Mouse (Mus musculus) cerebellum, adult 2 months (tissue): ENCODE data around the gene Arhgef12. TPM values are rescaled to one million over a fixed set of nuclear protein-coding genes. Genes with fewer than 3 reads are reported as not detected.
A peak's percentile ranks its signal among the peaks of the same experiment; 100 is the strongest.

Experiments used
- DNase-seq, 2 experiments: peaks; one replicate each; pipeline ENCODE4 v3.0.0; 2021
- H3K27ac ChIP-seq: fragments of 200-500 bp; 2 replicates; pipeline ENCODE4 v1.5.1; 2012; ENCODE audit warnings: low read length, control low read depth, inconsistent platforms; ENCODE audit not compliant: insufficient read depth
- H3K27me3 ChIP-seq: fragments of 200-500 bp; 2 replicates; pipeline ENCODE4 v1.6.1; 2012; ENCODE audit warnings: inconsistent platforms, mild to moderate bottlenecking, low read length, moderate library complexity; ENCODE audit not compliant: control insufficient read depth, insufficient read depth
- H3K4me1 ChIP-seq: fragments of 200-500 bp; 2 replicates; pipeline ENCODE4 v1.6.1; 2011; ENCODE audit warnings: low read length; ENCODE audit not compliant: control insufficient read depth, insufficient read depth
- H3K4me3 ChIP-seq: fragments of 200-500 bp; replicated peaks from 2 replicates; pipeline ENCODE3; 2011; ENCODE audit warnings: mild to moderate bottlenecking, low read depth, low read length, control low read depth; ENCODE audit not compliant: insufficient read depth
- CTCF ChIP-seq: fragments of 200-500 bp; IDR thresholded peaks from 2 replicates; pipeline ENCODE4 v1.5.1; 2011; ENCODE audit warnings: low read depth, mild to moderate bottlenecking, control low read depth, low read length, moderate library complexity, borderline replicate concordance; ENCODE audit not compliant: insufficient read depth
- POLR2A ChIP-seq: fragments of 200-500 bp; IDR thresholded peaks from 2 replicates; pipeline ENCODE4 v1.6.1; 2011; ENCODE audit warnings: low read length, control low read depth, borderline replicate concordance; ENCODE audit not compliant: insufficient read depth
- WGBS: fragments of 180-500 bp; shearing (Covaris S2); methylation state at CpG from one replicate; pipeline ENCODE4 v1.1.7; 2018; 5-methylcytosine and 5-hydroxymethylcytosine counted together
- polyA plus RNA-seq: library from polyadenylated mRNA; depleted of rRNA; stranded (reverse); fragments of >200 nt; gene quantifications from 2 replicates; pipeline ENCODE4 v1.2.3, GENCODE M21; 2012

Gene Arhgef12
- polyA plus RNA-seq, 1 experiment: 61.0 TPM

- 18% methylated on average over 7 of the region's 7 CpGs for WGBS
- TF ChIP-seq CTCF (no peak), POLR2A (no peak)
- H3K4me3 ChIP-seq: no peak overlapping the region
- H3K4me1 ChIP-seq: no peaks in the 10 kb centered on the region; the same call in 1 of the 2 replicates
- DNase-seq: peak in 1 of 2 experiments; percentile 52
- H3K27ac ChIP-seq: no peak overlapping the region
- H3K27me3 ChIP-seq: no peaks in the 10 kb centered on the region
Measured at GRCm38 (mm10) chr9:43083441-43084055, 23.5 kb downstream of the Arhgef12 start.

- H3K27ac ChIP-seq: no peak overlapping the region
- TF ChIP-seq CTCF (no peak), POLR2A (no peak)
- no peaks in the 10 kb centered on the region for H3K27me3 ChIP-seq
- DNase-seq: no peak
- H3K4me1 ChIP-seq: no peaks in the 10 kb centered on the region
- H3K4me3 ChIP-seq: no peak overlapping the region
- 90% methylated on average over 3 of the region's 3 CpGs for WGBS
Measured at GRCm38 (mm10) chr9:43078711-43079110, 28.3 kb downstream of the Arhgef12 start.

GRCm38 (mm10) chr9:43076163-43076562 is 30.9 kb downstream of the Arhgef12 start:
- Histone ChIP-seq H3K27ac (no peak overlapping the region), H3K4me3 (no peak overlapping the region), H3K4me1 (peaks cover 2% of the 10 kb centered on the region; the same call in 1 of the 2 replicates), H3K27me3 (no peaks in the 10 kb centered on the region)
- DNase-seq: no peak
- WGBS: 71% methylated on average over 7 of the region's 7 CpGs
- TF ChIP-seq CTCF (no peak), POLR2A (no peak)

GRCm38 (mm10) chr9:43074611-43075010 is 32.4 kb downstream of the Arhgef12 start:
- no peak for DNase-seq
- peaks cover 3% of the 10 kb centered on the region; the same call in 1 of the 2 replicates for H3K4me1 ChIP-seq
- no peaks in the 10 kb centered on the region for H3K27me3 ChIP-seq
- WGBS: 100% methylated on average over 1 of the region's 1 CpGs
- TF ChIP-seq POLR2A (no peak), CTCF (no peak)
- H3K27ac ChIP-seq: no peak overlapping the region
- no peak overlapping the region for H3K4me3 ChIP-seq

- no peak for DNase-seq
- TF ChIP-seq POLR2A (no peak), CTCF (no peak)
- H3K27me3 ChIP-seq: no peaks in the 10 kb centered on the region
- H3K27ac ChIP-seq: no peak overlapping the region
- no peak overlapping the region for H3K4me3 ChIP-seq
- WGBS: 28% methylated on average over 2 of the region's 2 CpGs
- H3K4me1 ChIP-seq: peaks cover 6% of the 10 kb centered on the region; the same call in 1 of the 2 replicates
Measured at GRCm38 (mm10) chr9:43071741-43072140, 35.3 kb downstream of the Arhgef12 start.

- Histone ChIP-seq H3K4me3 (no peak overlapping the region), H3K4me1 (peaks cover 8% of the 10 kb centered on the region), H3K27ac (no peak overlapping the region), H3K27me3 (no peaks in the 10 kb centered on the region)
- no peak for DNase-seq
- TF ChIP-seq POLR2A (no peak), CTCF (no peak)
- WGBS: 53% methylated on average over 4 of the region's 4 CpGs
Measured at GRCm38 (mm10) chr9:43071176-43071575, 35.9 kb downstream of the Arhgef12 start.

- Histone ChIP-seq H3K27ac (no peak overlapping the region), H3K4me1 (peaks cover 8% of the 10 kb centered on the region), H3K27me3 (no peaks in the 10 kb centered on the region), H3K4me3 (no peak overlapping the region)
- TF ChIP-seq CTCF (no peak), POLR2A (no peak)
- no peak for DNase-seq
- WGBS: 60% methylated on average over 4 of the region's 4 CpGs
Measured at GRCm38 (mm10) chr9:43070566-43070965, 36.5 kb downstream of the Arhgef12 start.

- Histone ChIP-seq H3K27me3 (no peaks in the 10 kb centered on the region), H3K27ac (no peak overlapping the region), H3K4me3 (no peak overlapping the region), H3K4me1 (peaks cover 8% of the 10 kb centered on the region)
- 68% methylated on average over 2 of the region's 2 CpGs for WGBS
- no peak for TF ChIP-seq CTCF
- DNase-seq: no peak
Measured at GRCm38 (mm10) chr9:43070153-43070552, 36.9 kb downstream of the Arhgef12 start.
